Mouse (Mus musculus): ENCODE results near the gene Gria4. TPM values are rescaled to one million over a fixed set of nuclear protein-coding genes. Genes with fewer than 3 reads are reported as not detected.
"Not testable (repeated sequence)": the region's sequence is repeated elsewhere in the genome, so short reads cannot be mapped to it uniquely, and the experiment has no call there.

Gene Gria4
- 58.6 and 65.4 TPM in 2 replicates for polyA plus RNA-seq (2012; rRNA removed)

DNA sequence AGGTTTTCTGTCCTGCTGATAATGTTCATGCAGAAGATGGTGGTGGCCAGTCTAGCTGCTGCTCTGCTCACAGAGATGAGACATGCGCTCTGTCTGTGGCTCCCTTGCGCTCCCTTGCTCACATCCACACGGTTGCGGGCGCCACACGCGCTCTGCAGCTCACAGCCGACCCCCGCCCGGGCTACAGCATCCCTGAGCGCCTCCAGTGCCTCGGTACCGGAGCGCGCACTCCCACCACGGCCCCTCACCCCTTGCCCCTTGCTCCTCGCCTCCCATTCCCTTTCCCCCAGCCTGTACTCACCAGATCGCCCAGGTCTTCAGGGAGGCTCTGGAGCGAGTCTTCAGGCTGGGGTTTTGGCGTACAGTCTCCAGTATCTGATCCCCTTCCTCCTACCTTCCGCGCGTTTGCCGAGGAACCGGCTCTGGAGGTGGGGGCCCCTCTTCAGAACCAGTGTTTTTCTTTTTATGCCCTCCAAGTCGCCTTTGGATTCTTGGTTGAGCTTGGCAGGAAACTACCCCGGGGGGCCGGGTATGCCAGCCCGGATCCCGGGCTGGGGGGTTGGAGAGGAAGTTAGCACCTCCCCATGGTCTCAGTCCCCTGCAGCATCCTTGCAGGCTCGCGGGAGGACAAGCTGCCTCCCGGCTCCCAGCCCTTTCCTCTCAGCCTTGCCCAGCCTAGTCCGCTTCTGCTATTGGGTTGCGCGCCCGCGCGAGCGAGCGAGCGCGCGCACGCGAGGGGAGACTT is at the start of gene Gria4:
Gene Gria4 (minus strand): TSS at position 691 of the 745 bp plus-strand sequence.
- H3K27ac ChIP-seq (ENCODE audit: insufficient read depth, low read length), result peak within 1 kb of the TSS; percentile 66
- no peaks in the 10 kb centered on the region for H3K4me1 ChIP-seq (ENCODE audit: control insufficient read depth, insufficient read depth, low read length)
- TF ChIP-seq CTCF (IDR thresholded peaks at IDR 0.05; ENCODE audit: extremely low read depth, insufficient read depth, low read length) (no peak), POLR2A (IDR thresholded peaks at IDR 0.05; ENCODE audit: extremely low read depth, insufficient read depth, low read length) (peak; percentile 79)
- H3K4me3 ChIP-seq (ENCODE audit: insufficient read depth, low read length), result peak within 1 kb of the TSS; percentile 59

DNA sequence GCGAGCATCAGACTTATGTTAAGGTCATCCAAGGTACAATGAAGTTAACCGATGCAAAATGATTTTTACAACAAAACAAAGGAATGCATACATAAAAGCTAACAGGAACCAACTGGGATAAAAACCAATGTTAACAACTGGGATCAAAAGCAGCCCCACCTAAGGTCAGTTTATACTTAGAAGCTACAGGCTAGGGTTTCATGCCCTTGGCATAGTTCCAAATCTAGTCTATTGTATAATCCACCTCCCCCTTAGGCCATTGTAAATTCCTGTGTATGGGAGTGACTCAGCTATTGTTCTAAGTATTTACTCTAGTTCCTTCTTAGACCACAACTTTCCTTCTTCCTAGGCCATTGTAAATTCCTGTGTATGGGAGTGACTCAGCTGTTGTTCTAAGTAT is 14.9 kb upstream of the Gria4 start:
- not testable (repeated sequence) for H3K4me1 ChIP-seq (ENCODE audit: control insufficient read depth, insufficient read depth, low read length); H3K27ac ChIP-seq (ENCODE audit: insufficient read depth, low read length)

DNA sequence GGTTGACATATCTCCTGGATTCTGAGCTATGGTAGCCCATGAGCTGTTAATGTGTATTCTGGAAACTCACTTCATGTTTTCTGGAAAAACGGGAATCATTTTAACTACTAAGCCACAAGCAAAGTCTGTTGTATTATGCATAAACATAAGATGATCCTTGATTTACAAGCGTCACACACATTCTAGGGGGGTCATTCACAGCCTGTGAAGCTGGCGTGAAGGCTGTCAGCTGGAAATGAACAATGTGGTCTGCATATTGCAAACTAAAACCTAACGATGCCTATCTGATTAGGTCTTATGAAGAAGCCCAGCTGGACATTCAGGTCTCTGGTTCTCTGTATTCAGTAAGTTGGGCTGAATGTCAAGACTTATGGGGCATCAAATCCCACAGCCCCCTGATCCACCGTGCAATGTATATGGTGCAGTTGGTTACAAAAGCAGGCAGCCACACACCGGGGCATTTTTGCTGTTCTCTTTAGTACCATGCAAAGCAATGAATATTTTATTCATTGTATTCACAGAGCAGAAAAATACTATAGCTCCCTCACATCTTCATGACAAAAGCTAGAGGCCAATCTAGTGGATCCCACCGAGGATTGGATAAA is 7.2 kb upstream of the Gria4 start:
- no peak overlapping the region for H3K27ac ChIP-seq (ENCODE audit: insufficient read depth, low read length)
- no peaks in the 10 kb centered on the region for H3K4me1 ChIP-seq (ENCODE audit: control insufficient read depth, insufficient read depth, low read length)
- H3K4me3 ChIP-seq (ENCODE audit: insufficient read depth, low read length), result no peak overlapping the region
- TF ChIP-seq POLR2A (IDR thresholded peaks at IDR 0.05; ENCODE audit: extremely low read depth, insufficient read depth, low read length) (no peak), CTCF (IDR thresholded peaks at IDR 0.05; ENCODE audit: extremely low read depth, insufficient read depth, low read length) (no peak)

More for the DNA sequence above, 14.9 kb upstream of the Gria4 start:
- H3K4me3 ChIP-seq (ENCODE audit: insufficient read depth, low read length), result not testable (repeated sequence)

DNA sequence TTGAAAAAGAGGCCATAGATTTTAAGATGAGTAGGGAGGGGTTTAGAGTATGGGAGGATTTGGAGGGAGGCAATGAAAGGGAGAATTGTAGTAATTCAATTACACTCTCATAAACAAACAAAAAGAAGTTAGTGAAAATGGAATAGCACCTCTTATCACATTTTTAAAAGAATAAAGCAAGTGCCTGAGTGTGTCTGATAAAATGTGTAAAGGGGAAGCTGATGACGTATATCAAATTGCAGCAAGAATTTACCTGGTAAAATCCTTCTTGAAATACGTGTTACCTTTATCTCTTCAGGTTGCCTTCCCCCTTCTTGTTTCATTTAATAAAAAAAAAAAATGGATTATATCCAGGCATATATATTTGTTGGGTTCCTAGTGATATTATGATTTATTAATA is 1.4 kb upstream of the Gria4 start:
- H3K4me1 ChIP-seq (ENCODE audit: control insufficient read depth, insufficient read depth, low read length), result no peaks in the 10 kb centered on the region
- no peak overlapping the region for H3K27ac ChIP-seq (ENCODE audit: insufficient read depth, low read length)
- TF ChIP-seq CTCF (IDR thresholded peaks at IDR 0.05; ENCODE audit: extremely low read depth, insufficient read depth, low read length), result no peak
- TF ChIP-seq POLR2A (IDR thresholded peaks at IDR 0.05; ENCODE audit: extremely low read depth, insufficient read depth, low read length), result no peak
- no peak overlapping the region for H3K4me3 ChIP-seq (ENCODE audit: insufficient read depth, low read length)

DNA sequence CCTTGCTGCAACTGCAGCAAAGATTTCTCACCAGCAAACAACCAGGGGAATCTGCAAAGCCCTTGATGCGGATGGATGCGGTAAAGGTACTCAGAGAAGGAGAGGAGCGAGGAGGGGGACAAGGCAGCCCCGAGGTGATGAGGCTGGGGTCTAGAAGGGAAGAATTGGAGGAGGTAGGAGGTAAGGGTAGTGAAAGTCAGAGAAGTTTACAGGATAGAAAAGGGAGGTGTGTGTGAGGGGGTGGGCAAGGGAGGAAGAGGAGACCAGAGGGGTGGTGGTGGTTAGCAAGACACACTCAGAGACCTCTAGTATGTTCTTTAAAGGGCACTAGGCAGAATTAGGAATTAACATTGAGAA is 233 bp upstream of the Gria4 start:
- Histone ChIP-seq H3K4me1 (ENCODE audit: control insufficient read depth, insufficient read depth, low read length) (no peaks in the 10 kb centered on the region), H3K27ac (ENCODE audit: insufficient read depth, low read length) (0 out of 2 replicates have a peak overlapping the region, but pooled peaks have one; percentile 32), H3K4me3 (ENCODE audit: insufficient read depth, low read length) (peak overlapping the region; percentile 59)
- no peak for TF ChIP-seq POLR2A (IDR thresholded peaks at IDR 0.05; ENCODE audit: extremely low read depth, insufficient read depth, low read length)
- no peak for TF ChIP-seq CTCF (IDR thresholded peaks at IDR 0.05; ENCODE audit: extremely low read depth, insufficient read depth, low read length)

DNA sequence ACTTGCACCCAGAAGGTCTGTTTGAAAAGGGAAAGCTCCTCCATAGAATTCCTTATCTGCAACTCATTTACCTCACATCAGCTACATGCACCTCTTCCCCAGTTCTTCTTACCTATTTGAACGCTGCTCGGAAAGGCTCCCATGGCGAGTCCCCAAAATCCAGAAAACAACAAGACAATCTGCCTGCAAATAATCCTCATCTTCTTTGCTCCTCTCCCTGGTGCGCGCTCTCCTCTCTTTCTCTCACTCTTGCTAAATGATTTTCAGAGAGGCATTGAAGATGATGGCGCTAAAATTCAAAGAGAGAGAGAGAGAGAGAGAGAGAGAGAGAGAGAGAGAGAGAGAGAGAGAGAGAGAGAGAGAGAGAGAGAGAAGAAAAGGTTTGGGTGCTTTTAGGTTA is 959 bp downstream of the Gria4 start:
- no peaks in the 10 kb centered on the region for H3K4me1 ChIP-seq (ENCODE audit: control insufficient read depth, insufficient read depth, low read length)
- no peak for TF ChIP-seq CTCF (IDR thresholded peaks at IDR 0.05; ENCODE audit: extremely low read depth, insufficient read depth, low read length)
- TF ChIP-seq POLR2A (IDR thresholded peaks at IDR 0.05; ENCODE audit: extremely low read depth, insufficient read depth, low read length), result no peak
- peak overlapping the region; percentile 66 for H3K27ac ChIP-seq (ENCODE audit: insufficient read depth, low read length)
- H3K4me3 ChIP-seq (ENCODE audit: insufficient read depth, low read length), result peak overlapping the region; percentile 59

DNA sequence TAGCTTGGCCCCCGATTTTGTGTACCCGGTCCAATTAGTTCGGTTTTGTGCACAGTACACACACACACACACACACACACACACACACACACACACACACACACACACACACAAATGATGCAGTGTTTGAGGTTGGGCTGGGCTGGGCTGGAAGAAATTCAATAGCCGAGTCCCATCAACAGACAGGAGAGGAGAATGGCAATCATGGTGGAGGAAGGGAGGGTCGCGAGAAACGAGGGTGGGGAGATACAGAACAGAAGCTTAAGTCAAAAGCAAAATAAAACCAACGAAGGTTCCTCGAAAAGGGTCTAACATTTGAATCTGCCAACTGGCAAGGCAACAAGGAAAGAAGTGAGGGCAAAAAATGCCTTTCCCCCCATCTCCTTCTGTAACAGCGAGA is 1.6 kb downstream of the Gria4 start:
- Histone ChIP-seq H3K4me1 (ENCODE audit: control insufficient read depth, insufficient read depth, low read length) (no peaks in the 10 kb centered on the region), H3K27ac (ENCODE audit: insufficient read depth, low read length) (0 out of 2 replicates have a peak overlapping the region, but pooled peaks have one; percentile 59), H3K4me3 (ENCODE audit: insufficient read depth, low read length) (peak overlapping the region; percentile 59)
- TF ChIP-seq CTCF (IDR thresholded peaks at IDR 0.05; ENCODE audit: extremely low read depth, insufficient read depth, low read length) (no peak), POLR2A (IDR thresholded peaks at IDR 0.05; ENCODE audit: extremely low read depth, insufficient read depth, low read length) (no peak)

DNA sequence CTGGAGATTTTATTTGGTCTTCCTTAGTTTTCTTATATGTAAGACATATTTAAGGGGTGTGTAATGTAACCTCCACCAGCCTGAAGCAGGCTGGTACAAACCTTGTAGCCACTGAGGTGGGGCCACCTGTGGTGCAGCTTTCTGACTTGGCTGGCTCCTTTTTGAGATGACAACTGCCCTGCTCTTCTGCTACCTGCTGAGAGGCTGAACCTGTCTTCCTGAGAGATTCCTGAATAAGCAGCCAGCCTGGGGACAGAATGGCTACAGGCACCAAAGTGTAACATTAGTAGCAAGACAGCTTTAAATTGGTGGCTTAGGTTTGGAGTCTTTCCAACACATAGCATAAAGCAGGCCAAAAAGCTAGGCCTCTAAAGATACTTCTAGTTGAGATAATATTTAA is 46.6 kb downstream of the Gria4 start:
- not testable (repeated sequence) for H3K4me1 ChIP-seq (ENCODE audit: control insufficient read depth, insufficient read depth, low read length); H3K27ac ChIP-seq (ENCODE audit: insufficient read depth, low read length); H3K4me3 ChIP-seq (ENCODE audit: insufficient read depth, low read length)

DNA sequence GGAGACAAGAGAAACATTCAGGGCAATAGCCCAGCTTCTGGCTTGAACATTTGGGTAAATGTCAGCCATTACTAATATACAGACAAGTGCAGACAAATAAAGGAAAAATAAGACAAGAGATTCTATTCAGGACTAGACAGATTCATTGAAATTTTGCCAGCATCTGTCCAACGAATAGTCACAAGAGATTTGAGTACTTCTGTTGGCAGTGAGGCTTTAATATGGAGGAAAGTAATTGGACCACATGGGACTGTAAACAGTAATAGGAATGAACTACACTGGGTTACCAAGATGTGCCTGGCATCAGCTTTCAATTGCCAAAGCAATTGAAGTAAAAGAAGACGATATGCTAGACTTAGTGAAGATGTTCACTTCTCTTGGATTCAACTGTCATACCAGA is 81.9 kb downstream of the Gria4 start:
- Histone ChIP-seq H3K4me3 (ENCODE audit: insufficient read depth, low read length) (no peak overlapping the region), H3K4me1 (ENCODE audit: control insufficient read depth, insufficient read depth, low read length) (no peaks in the 10 kb centered on the region), H3K27ac (ENCODE audit: insufficient read depth, low read length) (no peak overlapping the region)
- TF ChIP-seq POLR2A (IDR thresholded peaks at IDR 0.05; ENCODE audit: extremely low read depth, insufficient read depth, low read length), result no peak
- TF ChIP-seq CTCF (IDR thresholded peaks at IDR 0.05; ENCODE audit: extremely low read depth, insufficient read depth, low read length), result no peak

DNA sequence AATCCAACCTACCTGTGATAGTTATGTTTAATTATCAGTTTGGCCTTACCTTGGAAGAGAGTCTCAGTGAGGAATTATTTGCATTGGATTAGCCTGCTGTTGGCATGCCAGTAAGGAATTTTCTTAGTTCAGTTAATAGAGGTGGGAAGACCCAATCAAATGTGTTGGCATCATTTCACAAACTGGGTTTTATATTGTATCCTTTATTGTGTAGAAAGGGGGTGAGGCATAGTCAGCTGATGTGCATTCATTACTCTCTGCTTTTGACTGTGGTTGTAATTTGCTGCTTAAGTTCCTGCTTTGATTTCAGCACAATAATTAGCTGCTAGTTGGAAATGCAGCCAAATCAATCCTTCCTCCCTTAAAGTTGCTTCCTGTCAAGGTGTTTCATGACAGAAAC is 83.7 kb downstream of the Gria4 start:
- Histone ChIP-seq H3K27ac (ENCODE audit: insufficient read depth, low read length) (no peak overlapping the region), H3K4me1 (ENCODE audit: control insufficient read depth, insufficient read depth, low read length) (no peaks in the 10 kb centered on the region), H3K4me3 (ENCODE audit: insufficient read depth, low read length) (no peak overlapping the region)
- TF ChIP-seq CTCF (IDR thresholded peaks at IDR 0.05; ENCODE audit: extremely low read depth, insufficient read depth, low read length) (no peak), POLR2A (IDR thresholded peaks at IDR 0.05; ENCODE audit: extremely low read depth, insufficient read depth, low read length) (no peak)

Data from cortical plate, adult 2 months (tissue).